Mouse (Mus musculus) MEL-GATA-1-ER (cell line): ENCODE data around the gene Fus.
A peak's percentile ranks its signal among the peaks of the same experiment; 100 is the strongest.
"Not testable (repeated sequence)": the region's sequence is repeated elsewhere in the genome, so short reads cannot be mapped to it uniquely, and the experiment has no call there.

Experiments used
- DNase-seq: peaks from one replicate; pipeline ENCODE4 v3.0.0-alpha.2; 2012; ENCODE audit warnings: low read depth; ENCODE audit errors: extremely low read depth

Gene Fus

DNA sequence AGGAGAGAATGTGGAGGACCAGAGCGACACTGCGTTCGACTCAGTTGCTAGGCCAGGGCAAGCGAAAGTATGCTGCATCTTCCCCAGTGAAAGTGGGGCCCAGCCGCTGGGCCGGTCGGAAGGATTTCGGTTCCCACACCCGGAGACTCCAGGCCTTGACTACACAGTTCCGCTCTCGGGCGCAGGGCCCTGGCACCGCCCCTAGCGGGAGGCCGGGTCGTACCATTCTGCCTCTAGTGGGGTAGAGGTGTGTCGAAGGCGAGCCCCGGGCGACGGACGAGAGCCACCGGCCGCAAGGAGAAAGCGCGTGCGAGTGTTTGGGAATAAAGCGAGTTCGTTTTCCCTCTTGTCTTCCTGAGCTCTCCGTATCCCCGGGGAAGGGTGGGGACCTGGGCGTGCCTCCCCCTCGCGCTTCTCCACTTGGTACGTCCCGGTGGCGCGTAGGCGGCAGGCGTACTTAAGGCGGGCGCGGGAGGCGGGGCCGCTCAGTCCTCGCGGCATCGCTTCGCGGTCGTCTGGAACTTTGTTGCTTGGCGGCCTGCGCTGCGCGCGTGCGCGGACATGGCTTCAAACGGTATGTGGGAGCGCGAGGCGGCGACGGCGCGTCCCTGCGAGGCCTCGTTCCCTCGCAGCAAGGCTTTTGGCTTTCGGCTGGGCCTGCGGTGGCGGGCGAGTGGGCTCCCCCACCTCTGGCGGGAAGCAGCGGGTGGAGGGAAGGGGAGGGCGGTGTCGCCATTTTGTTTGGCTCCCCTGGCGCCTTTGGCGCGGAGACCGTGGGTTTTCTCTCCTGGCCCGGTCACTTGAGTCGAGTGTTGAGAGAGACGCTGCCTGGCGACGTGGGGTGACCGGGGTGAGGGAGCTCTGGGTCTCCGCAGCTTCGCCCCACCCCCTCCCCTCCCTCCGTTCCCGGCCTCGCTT is at the start of gene Fus:
TSS of gene Fus (plus strand) at position 454 of the 918 bp plus-strand sequence.
- DNase-seq: peak; percentile 78

DNA sequence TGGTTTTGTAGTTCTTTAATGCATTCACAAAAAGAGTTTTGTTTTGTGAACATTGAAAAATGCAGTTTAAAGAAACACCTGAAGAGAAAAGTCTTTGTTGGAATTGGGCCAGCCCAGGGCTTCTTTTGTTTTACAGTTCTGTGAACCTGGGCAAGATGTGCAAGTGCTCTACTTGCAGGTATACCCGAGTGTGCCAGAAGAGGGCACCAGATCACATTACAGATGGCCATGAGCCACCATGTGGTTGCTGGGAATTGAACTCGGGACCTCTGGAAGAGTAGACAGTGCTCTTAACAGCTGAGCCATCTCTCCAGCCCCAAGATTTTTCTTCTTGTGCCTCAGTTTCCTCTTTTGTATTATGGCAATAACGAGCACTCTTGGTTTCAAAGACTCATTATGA is 49.1 kb upstream of the Fus start:
- DNase-seq: peak; percentile 22

DNA sequence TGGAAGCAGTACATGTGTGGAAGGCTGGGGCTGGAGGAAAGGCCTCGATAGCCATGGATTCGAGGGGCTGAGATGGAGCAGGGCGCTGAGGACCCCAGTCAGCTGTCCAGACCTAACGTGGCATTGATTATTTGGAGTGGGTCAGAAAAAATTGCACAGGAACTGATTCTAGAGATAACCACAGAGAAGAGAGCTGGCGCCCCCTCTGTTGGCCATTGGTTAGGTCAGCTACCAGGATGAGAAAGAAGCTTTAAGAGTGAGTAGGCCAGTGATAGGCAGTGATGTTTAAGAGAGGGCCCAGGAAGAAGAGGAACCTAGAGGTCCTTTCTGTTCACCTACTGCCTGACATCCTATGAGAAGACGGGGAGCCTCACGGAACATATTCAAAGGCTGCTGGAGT is 48.0 kb upstream of the Fus start:
- DNase-seq: no peak

DNA sequence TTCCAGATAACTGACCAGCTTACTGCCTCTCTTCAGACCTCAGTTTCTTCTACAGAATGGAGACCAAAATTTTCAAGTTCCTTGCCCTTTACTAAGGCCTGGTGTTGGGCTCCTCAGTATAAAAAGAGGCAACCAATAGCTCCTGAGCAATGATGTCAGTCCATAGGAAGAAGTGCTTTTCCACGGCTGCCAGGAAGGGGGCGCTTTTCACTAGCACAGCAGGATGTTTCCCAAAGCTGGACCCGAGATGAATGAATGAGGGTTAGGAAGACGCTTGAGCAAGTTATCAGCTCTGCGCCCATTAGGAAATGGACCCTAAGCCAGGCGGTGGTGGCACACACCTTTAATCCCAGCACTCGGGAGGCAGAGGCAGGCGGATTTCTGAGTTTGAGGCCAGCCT is 45.7 kb upstream of the Fus start:
- peak; percentile 26 for DNase-seq

DNA sequence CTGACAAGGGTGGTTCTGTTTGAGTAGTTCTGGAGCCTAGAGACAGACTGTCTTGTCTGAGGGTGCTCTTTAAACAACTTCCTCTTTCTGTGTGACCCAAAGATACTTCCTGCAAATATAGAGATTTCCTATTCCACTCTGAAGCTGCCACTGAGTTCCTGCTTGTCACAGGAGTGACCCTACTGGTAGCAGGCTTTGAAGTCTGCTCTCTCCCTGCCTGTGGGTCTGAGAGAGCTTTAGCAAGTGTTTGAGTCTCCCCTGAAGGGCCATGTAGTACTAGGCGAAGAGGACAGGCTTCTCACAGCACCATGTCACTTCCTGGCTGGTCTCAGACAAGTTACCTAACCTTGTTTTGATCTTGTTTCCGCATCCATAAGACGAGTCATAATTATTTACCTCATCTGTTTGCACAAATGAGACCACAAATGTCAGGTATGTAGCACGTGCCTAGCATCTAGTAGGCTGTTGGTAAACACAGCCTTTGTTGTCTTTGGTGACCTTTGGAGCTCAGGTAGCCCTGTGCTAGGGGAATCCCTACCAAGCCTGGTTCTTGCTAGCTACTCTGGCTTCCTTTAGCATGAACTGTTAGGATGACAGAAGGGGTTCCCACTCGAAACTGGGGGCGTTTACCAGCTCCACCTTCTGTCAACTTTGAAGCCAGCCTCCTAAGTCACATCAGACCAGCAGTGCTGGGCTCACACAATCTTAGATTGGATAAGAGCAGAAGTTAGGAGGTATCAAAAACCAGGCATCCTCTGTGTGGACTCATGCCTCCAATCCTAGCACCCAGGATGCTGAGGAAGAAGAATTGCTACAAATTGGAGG is 44.6 kb upstream of the Fus start:
- peak; percentile 66 for DNase-seq

DNA sequence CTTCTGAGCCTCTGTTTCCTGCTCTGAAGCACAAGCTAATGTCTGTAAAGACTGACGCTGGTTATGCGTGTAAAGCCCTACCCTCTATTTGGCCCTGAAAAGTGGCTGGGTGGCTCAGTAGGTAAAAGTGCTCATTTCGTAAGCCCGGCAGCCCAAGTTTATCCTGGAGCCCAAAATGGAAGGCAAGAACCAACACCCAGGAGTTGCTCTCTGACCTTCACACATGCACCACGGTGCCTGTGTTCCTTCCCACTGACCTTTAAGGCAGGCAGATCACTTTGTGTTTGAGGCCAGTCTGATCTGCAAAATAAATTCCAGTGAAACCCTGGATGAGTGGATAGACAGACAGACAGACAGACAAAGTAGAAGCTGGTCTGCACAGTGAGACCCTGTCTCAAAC is 43.5 kb upstream of the Fus start:
- no peak for DNase-seq

DNA sequence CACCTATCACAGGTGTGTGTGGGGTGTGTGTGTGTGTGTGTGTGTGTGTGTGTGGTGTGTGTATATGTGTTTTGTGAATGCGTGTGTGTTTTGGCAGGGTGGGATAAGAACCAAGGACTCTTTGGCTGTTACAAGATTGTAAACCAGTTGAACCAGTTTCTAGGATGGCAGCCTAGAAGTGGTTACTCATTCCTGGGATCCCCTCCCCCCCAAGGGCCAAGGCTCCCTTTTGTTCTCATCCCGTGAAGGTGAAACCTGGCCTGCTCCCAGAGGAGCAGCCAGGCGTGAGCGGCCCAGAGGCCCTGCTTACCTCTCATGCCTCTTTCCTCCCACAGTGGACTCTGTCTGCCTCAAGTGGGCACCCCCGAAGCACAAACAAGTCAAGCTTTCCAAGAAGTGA is 42.0 kb upstream of the Fus start:
- DNase-seq: no peak

DNA sequence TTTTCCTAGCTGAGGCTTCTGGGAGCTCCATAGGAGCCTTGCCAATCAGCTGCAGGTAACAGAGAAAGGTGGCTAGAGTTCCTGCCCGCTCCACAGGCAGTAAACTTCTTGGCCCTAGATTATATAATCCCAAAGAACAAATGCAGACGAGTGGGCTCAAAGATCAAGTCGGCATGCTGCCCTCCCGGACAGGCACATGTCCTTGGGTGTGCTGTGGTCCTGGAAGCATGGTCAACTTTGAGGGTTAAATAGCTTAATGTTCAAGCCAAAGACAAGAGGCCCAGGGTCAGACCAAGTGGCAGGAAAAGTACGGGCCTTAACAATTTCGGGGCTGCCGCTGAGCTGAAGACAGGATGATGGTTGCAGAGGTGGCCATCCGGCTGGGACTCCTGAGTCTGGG is 41.2 kb upstream of the Fus start:
- DNase-seq: no peak

DNA sequence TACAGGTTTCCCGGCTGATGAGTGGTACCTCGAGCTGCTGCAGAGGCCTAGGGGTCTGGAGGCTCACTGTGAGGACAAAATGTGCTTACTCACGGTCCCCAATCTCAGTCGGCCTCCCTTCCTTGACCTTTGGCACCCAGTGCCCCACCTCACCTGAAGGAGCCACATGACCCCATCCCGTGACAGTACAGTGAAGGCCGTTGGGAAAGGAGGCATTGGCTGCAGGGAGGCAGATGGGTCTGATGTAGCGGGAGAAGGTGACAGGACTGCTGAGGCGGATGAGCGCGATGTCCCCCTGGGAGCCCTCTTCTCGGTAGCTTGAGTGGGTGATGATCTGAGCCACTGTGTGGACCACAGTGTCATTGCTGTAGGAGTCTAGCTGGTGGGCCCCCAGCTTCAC is 40.4 kb upstream of the Fus start:
- DNase-seq: no peak

DNA sequence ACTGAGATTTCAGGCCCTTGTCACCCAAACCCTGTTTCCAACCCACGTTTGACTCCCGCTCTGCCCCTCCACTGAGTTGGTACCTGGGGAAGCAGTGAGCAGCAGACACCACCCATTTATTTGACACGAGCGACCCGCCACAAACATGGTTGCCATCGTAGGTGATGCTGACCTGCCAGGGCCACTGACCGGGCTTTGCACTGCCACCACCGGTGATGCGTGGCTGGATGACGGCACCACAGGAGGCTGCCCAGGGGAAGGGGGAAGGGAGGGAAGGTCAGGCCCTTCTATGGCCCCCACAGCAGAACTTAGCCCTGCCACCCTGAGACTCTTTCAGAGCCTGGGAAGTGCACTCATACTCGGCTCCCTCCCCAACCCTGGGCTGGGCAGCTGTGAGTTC is 39.5 kb upstream of the Fus start:
- no peak for DNase-seq

DNA sequence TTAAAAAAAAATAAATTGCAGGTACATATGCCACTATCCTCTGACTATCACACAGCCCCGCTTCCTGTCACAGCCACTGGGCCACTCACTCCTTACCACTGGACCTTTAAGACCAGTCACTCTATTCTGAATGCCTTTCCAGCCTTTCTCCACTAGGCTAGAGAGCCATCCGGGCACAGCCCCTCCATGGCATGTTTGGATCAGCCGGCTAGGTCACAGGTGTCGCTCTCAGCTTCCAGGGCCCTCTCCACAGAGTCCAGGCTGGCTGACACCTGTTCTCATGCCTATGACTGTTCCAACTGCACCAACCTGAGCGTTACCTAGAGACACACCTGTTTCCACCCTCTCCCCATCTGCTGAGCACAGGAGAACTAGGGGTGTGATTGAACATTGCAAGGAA is 38.7 kb upstream of the Fus start:
- no peak for DNase-seq

DNA sequence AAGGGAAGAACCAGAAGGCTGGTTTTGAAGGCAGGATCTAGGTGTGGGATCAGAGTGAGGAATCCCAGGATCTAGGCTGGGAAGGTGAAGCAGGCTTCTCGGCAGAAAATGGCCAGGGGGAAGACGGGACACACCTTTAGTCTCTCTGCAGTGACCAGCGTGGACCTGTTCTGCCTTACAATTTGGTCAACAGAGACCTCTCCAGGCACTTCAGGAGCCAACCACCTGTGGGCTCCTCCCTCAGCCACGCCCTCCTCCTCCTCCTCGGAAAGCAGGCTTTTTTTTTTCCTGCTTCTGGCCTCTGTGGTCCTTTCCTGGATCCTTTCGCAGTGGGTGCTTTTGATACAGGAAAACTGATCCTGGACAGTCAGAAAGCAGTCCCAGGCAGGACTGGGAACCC is 37.3 kb upstream of the Fus start, which contains the start of gene Prss8:
TSS of gene Prss8 (minus strand) at position 182 of the 400 bp plus-strand sequence.
- no peak for DNase-seq

DNA sequence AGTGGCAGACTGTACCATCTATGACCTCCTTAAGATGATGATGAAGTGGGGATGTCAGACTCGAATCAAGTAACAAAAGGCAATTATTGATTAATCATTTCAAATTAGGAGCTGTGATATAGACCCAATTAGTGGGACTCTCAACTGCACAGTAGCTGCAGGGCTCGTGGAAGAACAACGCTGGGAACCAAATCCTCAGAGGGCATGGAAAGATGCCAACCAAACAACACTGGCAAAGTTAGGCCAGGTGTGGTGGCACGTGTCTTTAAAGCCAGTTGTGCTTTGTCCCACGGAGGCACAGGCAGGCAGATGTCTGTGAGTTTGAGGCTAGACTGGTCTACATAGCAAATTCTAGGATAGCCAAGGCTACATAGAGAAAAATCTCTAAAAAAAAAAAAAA is 36.6 kb upstream of the Fus start:
- no peak for DNase-seq

DNA sequence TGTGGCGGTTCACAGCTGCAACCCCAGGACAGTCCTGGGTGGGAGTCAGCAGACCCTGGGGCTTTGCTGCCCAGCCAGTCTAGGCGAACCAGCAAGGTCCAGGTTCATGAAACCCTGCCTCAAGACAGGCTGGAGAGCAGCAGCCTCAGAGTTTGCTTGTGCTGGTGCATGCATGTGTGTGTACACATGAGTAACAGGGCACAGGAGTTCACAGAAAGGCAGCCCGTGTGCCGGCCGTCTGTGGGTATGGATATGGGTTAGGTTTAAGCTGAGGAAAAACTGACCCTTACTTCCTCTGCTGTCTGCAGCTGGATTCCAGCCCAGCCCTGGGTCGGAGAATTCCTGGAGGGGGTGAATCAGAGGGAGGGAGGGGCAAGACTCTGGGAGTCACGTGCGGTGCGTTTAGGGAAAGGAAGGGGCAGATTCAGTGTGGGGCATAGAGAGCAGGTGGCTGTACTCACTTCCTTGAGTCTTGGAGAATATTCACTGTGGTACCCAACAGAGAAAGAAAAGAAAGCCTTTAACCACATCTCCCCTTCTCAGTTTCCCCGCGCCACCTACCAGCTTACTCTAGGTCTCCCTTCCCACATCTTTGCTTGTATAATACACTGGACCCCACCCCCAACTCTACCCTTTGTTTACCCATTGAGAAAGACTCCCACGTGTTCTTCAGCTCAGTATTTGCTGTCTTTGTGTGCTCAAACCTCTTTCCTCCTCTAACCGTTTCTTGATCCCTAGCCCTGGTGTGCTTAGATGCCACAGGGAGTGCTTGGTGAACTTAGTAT is 35.7 kb upstream of the Fus start:
- no peak for DNase-seq

DNA sequence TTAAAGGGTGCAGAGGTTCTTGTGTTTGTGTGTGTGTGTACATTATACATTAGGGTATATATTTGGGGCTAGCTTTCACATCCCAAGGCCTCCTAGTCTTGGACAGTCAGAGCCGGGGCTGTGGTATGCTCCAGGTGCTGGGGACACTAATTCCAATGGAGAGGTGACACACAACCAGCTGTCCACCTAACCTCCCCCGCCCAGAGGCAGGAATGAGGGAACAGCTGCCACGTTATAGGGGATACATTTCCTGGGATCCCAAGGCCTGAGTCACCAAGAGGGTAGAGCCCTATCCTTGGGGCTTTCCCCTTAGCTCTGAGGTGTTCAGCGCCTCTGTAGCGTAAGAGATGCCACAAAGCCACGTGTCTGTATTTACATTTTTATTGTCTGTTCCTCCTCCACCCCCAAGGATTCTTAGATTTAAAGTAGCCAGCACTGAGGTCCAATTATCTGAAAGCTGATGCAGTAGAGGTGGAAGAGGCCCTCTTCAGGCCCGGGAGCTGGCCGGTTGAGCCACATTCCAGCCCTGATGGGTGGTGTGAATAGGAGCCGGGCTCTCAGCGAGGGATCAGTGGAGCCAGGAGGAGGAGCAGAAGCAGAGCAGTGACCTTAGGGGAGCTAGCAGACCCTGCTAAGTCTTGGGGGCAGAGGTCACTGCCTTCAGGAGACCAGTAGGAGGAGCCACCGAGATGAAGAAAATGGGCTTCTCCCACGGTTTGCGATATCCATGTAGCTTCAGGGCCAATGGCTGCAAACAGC is 34.8 kb upstream of the Fus start:
- DNase-seq: no peak

DNA sequence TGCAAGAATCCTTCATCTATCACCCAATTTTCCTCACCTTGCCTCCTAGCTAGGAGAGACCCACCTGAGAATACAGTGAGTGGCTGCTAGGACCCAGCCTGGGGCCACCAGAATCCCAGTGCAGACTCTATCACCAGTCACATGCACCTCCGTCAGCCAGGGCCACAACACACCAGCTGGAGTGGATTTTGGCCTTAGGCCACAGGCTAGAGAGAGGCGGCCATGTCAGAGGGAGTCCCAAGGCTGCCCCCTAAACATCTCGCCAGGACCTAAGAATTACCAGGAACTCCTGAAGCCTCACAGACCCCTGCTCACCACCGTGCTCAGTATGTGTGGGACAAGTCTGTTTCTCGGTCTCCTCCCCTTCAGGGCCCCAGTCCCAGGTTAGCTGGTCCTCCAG is 33.2 kb upstream of the Fus start:
- DNase-seq: no peak

DNA sequence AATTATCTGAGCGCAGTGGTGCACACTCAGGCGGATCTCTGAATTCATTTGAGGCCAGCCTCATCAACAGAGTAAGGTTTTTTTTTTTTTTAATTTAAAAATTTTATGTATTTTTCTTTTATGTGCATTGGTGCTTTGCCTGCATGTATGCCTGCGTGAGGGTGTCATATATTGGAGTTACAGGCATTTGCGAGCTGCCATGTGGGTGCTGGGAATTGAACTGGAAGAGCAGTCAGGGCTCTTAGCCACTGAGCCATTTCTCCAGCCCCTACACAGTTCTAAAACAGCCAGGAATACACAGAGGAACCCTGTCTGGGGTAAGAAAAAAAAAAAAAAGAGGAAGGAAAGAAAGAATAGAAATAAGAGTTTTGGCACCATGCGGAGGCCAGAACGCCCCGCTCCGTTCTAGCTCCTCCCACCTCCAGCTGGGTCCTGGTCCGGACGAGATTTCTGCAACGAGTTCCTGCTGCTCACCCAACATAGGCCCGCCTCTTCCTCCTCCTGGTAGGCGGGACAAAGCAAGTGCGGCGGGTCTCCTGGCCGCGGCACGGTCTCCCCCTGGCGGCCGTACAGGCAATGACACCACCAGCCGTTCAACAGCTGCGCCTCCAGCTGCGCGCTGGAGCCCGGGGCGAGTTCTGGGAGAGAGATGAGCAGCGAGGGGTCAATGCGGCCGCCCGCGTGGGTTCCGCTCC is 32.1 kb upstream of the Fus start:
- DNase-seq: peak; percentile 91

DNA sequence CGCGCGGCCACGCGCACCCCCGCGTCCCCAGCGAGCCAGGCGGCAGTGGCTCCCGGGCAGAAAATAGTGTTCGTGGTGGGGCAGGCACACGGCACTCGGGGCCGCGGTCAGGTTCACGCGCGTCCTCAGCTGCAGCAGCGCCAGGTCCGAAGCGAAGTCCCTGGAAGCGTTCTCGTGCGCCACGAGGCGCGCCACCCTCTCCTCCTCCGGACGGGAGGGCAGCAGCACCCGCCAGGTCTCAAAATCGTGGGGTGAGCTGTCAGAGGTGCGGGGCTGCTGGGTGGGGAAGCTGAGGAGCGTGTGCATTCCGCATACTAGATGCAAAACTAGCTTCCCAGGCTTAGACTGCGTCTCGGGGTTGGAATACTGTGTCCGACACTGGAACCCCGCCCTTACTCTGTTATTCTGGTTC is 31.5 kb upstream of the Fus start:
- DNase-seq: peak; percentile 6

DNA sequence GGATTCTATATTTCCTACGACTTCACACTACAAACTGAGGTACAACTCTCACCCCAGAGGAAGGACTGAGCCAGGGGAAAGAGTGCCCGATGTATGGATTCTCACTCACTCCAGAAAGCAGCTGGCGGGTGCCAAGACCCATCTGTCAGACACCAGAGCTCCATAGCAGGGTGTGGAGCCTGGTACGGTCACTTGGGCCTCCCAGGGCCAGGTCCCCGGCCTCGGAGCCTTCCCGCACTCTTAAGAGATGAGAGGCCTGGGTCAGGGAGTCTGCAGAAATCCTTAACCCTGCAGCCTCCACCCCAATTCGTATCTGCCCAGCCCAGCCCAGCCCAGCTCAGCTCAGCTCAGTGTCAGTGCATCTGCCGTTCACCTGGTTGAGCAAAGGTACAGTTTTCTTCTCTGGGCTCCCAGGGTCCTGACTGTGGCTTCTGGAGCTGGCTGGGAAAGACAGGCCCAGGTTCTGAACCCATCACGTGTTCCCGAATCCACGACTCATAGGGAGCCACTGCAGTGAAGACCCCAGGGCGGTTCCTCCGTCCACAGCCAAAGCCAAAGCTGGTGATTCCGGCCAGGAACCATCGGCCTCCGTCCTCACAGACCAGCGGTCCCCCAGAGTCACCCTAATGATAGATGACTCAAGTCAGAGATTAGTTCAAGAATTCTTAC is 30.9 kb upstream of the Fus start:
- DNase-seq: no peak

DNA sequence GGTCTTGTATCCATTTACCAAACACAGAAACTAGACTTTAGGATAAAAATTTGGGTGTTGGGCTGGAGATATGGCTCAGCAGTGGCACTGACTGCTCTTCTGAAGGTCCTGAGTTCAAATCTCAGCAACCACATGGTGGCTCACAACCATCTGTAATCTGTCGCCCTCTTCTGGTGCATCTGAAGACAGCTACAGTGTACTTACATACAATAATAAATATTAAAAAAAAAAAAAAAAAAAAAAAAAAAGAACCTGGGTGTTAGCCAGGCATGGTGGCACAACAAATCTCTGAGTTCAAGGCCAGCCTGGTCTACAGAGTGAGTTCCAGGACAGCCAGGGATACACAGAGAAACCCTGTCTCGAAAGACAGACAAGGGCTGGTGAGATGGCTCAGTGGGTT is 25.2 kb upstream of the Fus start:
- DNase-seq: not testable (repeated sequence)
